Mouse (Mus musculus) naive thymus-derived CD4-positive, alpha-beta T cell, adult 2 months (primary cell): ENCODE measurements at regions not wholly inside any gene's neighbourhood (a gene's known extent, or its start where the extent isn't known, plus 50 kb on each side); places are given as distances from the start of the nearest gene placed in this dataset.

Source experiments
- DNase-seq: peaks from one replicate; pipeline ENCODE4 v3.0.0-alpha.2; 2011; ENCODE audit warnings: low read depth

- DNase-seq: no peak
Observed at GRCm38 (mm10) chr4:105560781-105561180, 228.9 kb upstream of the Gm12728 start.

DNA sequence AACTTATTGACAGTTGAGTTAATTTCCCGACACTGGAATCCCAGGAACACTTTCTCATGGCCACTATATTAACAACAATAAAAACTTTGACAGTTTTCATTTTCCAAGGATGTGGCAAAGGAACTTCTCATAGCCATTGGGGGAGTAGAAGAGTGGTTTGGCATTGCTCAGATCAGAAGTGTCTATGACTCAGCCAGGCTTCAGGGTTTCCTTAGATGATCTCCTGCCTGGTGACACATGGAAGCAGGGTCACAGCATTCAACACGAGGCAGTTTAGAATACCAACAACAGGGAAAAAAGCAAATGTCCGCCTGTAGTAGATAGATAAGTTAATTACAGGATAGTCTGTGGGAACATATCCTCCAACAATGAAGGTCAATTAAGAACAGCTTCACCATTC, 228.1 kb upstream of the Gm12728 start:
- no peak for DNase-seq

GRCm38 (mm10) chr4:105565796-105566195, 223.9 kb upstream of the Gm12728 start:
- DNase-seq: no peak

DNA sequence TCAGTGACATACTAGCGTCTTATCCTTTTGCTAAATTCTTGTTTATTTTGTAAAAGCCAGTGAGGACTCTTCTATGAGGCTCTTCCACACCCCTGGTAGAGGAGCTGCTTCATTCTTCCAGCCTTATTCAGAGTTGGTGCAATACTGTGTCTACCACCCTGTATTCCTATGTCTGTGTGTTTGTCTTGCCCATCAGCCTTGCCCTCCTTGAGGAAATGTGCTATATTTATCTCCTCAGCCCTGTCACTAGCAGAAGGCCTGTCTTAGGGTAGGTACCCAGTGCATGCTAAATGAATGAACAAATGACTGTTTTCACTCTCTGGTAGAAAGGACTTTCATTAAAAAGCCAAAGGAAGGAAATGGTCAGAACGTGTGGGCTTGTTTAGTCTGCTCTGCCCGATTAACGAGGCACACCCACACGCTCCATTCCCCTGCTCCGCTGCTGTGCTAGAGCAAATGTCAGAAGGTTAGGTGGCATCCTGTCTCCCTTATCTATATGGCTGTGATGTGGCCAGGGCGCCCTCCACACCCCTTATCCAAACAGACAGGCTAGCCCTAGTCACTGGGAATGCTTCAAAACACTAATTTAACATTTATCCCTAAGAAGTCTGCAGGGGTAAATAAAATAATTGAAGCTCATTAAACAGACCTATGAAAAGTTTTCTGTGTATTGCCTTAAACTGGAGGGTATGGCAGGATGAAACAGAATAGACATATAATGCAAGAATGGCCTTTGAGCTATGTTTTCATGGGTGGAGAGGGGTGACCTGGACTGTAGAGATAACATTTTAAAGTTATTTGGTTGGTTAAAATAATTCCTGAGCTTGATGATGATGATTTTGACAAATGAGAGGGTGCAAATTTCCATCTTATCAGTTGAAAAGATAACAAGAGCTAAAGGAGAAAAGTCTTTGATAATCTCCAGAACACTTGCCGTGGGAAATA, 222.9 kb upstream of the Gm12728 start:
- DNase-seq: no peak

- no peak for DNase-seq
Observed at GRCm38 (mm10) chr4:105569671-105570070, 220.0 kb upstream of the Gm12728 start.

DNA sequence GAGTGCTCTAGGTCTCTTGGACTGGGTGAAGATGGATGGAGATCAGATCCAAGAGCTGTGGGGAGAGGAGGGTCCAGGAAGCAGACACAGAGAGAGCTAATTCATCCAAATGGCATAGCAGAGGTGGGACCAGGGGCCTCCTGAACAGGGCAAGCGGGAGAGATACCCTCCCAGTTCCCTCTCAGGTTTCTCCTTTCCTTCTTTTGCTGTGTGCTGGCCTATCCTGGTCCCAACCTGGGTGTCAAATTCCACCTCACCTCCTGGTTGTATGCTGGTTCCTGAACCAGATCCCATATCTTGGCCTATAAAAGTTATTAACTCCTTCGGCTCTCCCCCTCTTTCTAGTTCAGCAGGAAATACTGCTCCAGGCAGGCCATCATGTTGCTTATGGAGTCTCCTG, 214.1 kb upstream of the Gm12728 start:
- DNase-seq: no peak

DNA sequence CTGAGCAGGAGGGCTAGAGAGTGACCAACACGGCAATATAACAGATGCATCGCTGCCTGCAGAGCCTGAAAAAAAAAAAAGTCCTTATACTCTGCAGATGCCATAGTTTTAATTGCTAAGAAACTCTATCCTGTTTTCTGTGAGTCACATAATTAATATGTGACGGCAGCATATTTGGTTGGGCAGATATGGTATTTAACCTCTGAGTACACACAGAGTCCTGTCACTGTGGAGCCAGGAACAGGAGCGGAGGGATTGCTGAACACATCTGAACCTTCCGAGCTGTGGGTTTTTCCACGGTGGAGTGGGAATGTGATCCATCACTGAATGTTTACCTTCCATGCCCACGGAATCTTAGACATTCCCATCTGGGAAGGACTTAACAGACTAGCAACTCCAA, 208.7 kb upstream of the Gm12728 start:
- no peak for DNase-seq

DNA sequence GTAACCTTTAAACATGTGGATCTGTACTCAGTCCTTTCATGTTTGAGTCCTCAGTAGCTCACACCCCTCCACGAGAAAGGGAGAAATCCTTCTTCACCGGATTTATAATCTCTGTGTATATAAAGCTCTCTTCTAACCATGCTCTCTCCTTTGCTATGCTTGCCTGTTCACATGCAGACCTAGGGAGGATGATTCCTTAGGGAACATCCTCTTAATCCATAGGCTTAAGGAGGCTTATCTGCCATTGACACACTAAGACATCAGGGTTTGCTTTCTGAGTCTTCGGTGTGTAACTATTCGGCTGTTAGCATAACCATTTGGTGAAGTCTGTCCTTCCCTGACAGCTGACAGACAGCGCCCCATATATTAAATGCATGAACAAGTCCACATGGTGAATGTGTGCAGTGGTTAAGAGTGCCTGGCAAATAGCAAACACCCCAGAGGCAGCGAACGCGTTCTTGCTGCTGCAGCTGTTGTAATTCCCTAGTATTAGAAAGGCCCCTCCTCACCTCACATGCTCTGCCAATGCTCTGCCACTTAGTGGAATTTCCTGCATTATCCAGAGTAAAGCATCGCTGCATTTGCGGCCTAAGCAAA, 205.2 kb upstream of the Gm12728 start:
- no peak for DNase-seq

- no peak for DNase-seq
Observed at GRCm38 (mm10) chr4:105603661-105604060, 186.0 kb upstream of the Gm12728 start.

DNA sequence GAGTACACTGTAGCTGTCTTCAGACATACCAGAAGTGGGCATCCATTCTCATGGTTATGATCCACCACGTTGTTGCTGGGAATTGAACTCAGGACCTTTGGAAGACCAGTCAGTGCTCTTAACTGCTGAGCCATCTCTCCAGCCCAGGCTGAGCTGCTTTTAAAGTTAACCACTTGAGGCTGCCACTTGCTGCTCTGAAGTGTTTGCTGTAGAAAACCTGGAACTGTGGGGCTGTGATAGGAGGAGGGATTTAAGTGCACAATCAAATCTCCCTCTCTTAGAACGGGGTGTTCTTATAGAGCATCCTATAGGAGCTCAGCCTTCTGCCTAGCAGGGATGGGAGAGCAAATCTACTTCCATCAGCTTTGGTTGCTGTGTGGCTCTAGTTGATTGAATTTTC, 185.1 kb upstream of the Gm12728 start:
- DNase-seq: no peak

GRCm38 (mm10) chr4:105606731-105607130, 182.9 kb upstream of the Gm12728 start:
- no peak for DNase-seq

DNA sequence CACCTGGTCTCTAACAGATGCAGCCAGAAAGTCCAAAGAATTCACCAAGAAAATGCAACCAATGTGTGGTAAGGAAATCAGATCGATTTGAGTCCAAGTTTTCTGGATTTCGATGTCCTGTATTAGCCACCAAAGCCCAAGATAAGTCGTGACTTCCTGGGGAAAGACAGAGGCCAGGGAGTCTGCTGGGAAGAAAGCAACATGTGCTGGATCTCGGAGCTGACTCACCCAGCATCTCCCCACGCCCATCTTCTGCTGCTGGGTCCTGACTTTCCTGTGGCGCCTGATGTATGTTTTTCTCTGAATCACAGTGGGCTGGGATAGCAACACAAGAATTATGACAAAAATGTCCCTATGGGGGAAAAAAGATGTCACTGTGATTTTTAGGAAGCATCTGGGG, 178.8 kb upstream of the Gm12728 start:
- no peak for DNase-seq

GRCm38 (mm10) chr4:105614390-105614789, 175.3 kb upstream of the Gm12728 start:
- no peak for DNase-seq

GRCm38 (mm10) chr4:105626371-105627320, 163.0 kb upstream of the Gm12728 start:
- DNase-seq: no peak

DNA sequence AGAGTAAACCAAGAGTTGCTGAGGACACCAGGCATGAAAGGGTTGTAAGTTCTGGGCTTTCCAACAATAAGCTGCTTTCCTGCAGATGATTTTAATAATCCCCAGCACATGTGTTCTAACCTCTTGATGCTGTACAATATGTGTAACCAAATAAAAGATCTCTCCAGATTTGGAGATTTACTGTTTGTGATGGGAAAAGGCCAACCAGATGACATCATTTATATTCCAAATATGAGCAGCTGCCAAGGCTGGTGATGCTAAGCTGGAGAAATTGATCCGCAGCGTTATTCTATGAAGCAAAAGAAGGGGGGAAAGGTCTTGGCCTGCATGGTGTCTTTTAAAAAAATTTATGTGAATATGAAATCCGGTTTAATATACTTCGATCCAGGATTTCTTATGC, 160.1 kb upstream of the Gm12728 start:
- no peak for DNase-seq

- DNase-seq: no peak
Observed at GRCm38 (mm10) chr4:105630595-105631369, 158.9 kb upstream of the Gm12728 start.

- no peak for DNase-seq
Observed at GRCm38 (mm10) chr4:105632581-105633358, 156.9 kb upstream of the Gm12728 start.

DNA sequence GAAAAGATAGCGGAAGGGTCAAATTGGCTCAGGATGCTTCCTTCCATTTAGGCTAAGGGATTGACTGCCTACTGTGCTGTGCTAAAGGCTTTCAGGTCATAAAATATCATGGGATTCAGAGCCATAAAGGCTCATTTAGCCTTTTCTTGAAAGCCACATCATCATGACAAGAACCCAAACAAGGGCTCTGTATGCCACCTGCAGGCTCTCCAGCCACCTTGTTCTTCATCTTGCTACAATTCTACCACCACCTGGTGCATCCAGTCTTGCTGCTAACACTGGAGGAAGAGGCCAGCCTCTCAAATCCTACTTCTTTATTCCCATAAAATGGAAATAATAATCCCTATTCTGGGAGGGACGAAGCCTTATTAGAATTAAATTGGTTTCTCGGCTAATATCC, 155.9 kb upstream of the Gm12728 start:
- DNase-seq: no peak

GRCm38 (mm10) chr4:105640793-105641192, 148.9 kb upstream of the Gm12728 start:
- DNase-seq: no peak

DNA sequence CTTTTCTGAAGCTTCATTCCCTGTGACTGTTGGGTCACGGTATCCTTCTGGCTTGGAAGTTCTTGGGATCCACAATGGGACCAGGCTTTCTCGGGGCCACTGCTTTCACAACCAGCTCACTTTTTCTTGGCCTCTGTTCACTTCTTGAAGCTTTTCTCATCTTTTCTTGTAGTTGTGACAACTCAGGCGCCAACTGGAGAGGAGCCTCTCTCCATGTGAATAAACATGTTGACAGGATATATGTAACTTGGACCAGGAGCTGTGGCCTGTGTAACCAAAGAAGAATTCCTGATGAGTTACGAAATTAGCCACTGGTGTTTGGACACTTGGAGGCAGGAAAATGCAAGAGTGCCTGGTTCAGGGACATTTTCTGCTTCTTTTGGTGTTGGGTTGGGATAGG, 148.1 kb upstream of the Gm12728 start:
- no peak for DNase-seq
